Mouse (Mus musculus) small intestine, adult 2 months (tissue): ENCODE results near the gene Fth1. TPM values are rescaled to one million over a fixed set of nuclear protein-coding genes. Genes with fewer than 3 reads are reported as not detected.

ENCODE experiments used
- H3K27ac ChIP-seq: fragments of 200-500 bp; 2 replicates; pipeline ENCODE4 v1.5.1; 2012; ENCODE audit warnings: low read depth, low read length, control low read depth, inconsistent platforms; ENCODE audit not compliant: insufficient read depth
- H3K27me3 ChIP-seq: fragments of 200-500 bp; 2 replicates; pipeline ENCODE4 v1.6.1; 2012; ENCODE audit warnings: mild to moderate bottlenecking, moderate library complexity, low read length, inconsistent platforms; ENCODE audit not compliant: control insufficient read depth, insufficient read depth
- H3K36me3 ChIP-seq: fragments of 200-500 bp; 2 replicates; pipeline ENCODE4 v1.6.1; 2012; ENCODE audit warnings: mild to moderate bottlenecking, low read length, control low read depth, inconsistent platforms; ENCODE audit not compliant: control insufficient read depth, insufficient read depth
- H3K4me1 ChIP-seq: fragments of 200-500 bp; 2 replicates; pipeline ENCODE4 v1.6.1; 2012; ENCODE audit warnings: low read length, inconsistent platforms, mixed read lengths; ENCODE audit not compliant: control insufficient read depth, insufficient read depth, insufficient read length
- H3K4me3 ChIP-seq: fragments of 200-500 bp; 2 replicates; pipeline ENCODE4 v1.5.1; 2012; ENCODE audit warnings: low read depth, mild to moderate bottlenecking, control low read depth, inconsistent platforms, low read length, moderate library complexity
- CTCF ChIP-seq: fragments of 200-500 bp; IDR thresholded peaks from 2 replicates; pipeline ENCODE4 v1.5.1; 2012; ENCODE audit warnings: low read depth, mild to moderate bottlenecking, control low read depth, inconsistent platforms, low read length, moderate library complexity, mixed read lengths; ENCODE audit not compliant: insufficient replicate concordance, insufficient read length; ENCODE audit errors: extremely low read depth
- POLR2A ChIP-seq: fragments of 200-500 bp; IDR thresholded peaks from 2 replicates; pipeline ENCODE4 v1.6.1; 2012; ENCODE audit warnings: low read depth, mild to moderate bottlenecking, control low read depth, inconsistent platforms, low read length, moderate library complexity
- WGBS: fragments of 180-500 bp; shearing (Covaris S2); methylation state at CpG from one replicate; pipeline ENCODE4 v1.1.7; 2018; 5-methylcytosine and 5-hydroxymethylcytosine counted together
- polyA plus RNA-seq: library from polyadenylated mRNA; depleted of rRNA; stranded (reverse); fragments of >200 nt; gene quantifications from 2 replicates; pipeline ENCODE4 v1.2.3, GENCODE M21; 2012

The Fth1 gene
- polyA plus RNA-seq, 1 experiment: 9,432 TPM

GRCm38 (mm10) chr19:9981621-9982020 is 1.2 kb downstream of the Fth1 start:
- no peak for TF ChIP-seq POLR2A
- no peak for TF ChIP-seq CTCF
- Histone ChIP-seq H3K27ac (peak overlapping the region; percentile 96), H3K4me1 (peaks cover 23% of the 10 kb centered on the region), H3K36me3 (peaks cover 22% of the 10 kb centered on the region), H3K27me3 (no peaks in the 10 kb centered on the region), H3K4me3 (no peak overlapping the region; the same call in 1 of the 2 replicates)
- 33% methylated on average over 4 of the region's 4 CpGs for WGBS

GRCm38 (mm10) chr19:9982151-9982851 is 1.9 kb downstream of the Fth1 start:
- H3K36me3 ChIP-seq: peaks cover 22% of the 10 kb centered on the region
- under 1% methylated on average over 58 of the region's 59 CpGs for WGBS
- TF ChIP-seq CTCF (no peak; the same call in 1 of the 2 replicates), POLR2A (peak; percentile 98)
- no peaks in the 10 kb centered on the region for H3K27me3 ChIP-seq
- H3K4me3 ChIP-seq: peak overlapping the region; percentile 89
- peak overlapping the region; percentile 100 for H3K27ac ChIP-seq
- H3K4me1 ChIP-seq: peaks cover 23% of the 10 kb centered on the region

DNA sequence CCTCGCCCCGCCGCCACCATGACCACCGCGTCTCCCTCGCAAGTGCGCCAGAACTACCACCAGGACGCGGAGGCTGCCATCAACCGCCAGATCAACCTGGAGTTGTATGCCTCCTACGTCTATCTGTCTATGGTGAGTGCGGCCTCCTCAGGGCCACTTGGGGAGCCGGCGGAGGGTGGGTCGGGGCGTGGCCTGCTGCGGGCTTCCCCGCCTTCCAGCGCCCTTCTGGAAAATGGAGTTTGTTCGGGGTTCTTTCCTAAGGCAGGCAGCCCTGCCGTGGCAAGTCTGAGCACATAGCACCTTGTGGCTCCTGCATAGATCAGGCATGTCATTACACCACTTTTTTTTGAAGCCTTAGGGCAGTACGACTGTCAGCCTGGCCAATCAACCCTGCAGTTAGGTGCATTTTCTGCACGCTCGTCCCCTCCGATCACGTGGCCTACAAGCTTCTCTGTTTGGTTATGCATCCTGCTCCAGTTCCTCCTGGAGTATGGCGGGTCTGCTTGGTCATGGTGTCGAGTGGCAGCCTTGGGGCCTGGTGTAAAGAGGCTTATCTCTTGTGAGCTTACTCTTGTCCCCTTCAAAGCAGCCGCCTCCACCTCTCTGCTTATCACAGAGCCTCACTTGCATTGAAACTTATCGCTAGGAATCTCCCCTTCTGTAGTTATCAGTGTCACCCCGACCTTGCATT is 2.6 kb downstream of the Fth1 start:
- Histone ChIP-seq H3K36me3 (peaks cover 22% of the 10 kb centered on the region), H3K4me1 (peaks cover 20% of the 10 kb centered on the region; the same call in 1 of the 2 replicates), H3K4me3 (peak overlapping the region; percentile 89), H3K27me3 (no peaks in the 10 kb centered on the region), H3K27ac (peak overlapping the region; percentile 100)
- TF ChIP-seq CTCF: no peak; the same call in 1 of the 2 replicates
- no peak for TF ChIP-seq POLR2A
- WGBS: 1% methylated on average over 31 of the region's 31 CpGs

DNA sequence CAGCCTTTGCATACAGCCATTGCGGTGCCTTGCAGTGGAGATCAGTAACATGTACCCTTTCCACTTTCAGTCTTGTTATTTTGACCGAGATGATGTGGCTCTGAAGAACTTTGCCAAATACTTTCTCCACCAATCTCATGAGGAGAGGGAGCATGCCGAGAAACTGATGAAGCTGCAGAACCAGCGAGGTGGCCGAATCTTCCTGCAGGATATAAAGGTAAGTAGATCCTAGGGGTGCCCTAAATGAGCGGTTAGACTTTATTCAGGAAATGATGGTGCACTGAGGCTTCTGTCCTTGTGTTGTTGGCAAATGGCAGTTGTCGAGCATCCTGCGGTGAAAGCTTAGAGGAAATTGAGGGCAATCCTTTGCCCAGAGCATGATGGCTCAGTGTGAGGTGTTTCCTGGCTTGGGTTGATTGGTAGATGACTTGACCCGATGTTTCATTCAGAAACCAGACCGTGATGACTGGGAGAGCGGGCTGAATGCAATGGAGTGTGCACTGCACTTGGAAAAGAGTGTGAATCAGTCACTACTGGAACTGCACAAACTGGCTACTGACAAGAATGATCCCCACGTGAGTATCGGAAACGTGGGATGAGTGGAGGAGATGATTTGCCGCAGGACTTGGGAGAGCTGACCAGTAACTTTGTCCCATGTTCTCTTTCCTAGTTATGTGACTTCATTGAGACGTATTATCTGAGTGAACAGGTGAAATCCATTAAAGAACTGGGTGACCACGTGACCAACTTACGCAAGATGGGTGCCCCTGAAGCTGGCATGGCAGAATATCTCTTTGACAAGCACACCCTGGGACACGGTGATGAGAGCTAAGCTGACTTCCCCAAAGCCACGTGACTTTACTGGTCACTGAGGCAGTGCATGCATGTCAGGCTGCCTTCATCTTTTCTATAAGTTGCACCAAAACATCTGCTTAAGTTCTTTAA is 4.0 kb downstream of the Fth1 start:
- TF ChIP-seq CTCF: no peak
- no peak for TF ChIP-seq POLR2A
- WGBS: 47% methylated on average over 20 of the region's 20 CpGs
- Histone ChIP-seq H3K4me3 (peak overlapping the region; percentile 53), H3K27ac (peak overlapping the region; percentile 17; the same call in 1 of the 2 replicates), H3K4me1 (peaks cover 15% of the 10 kb centered on the region), H3K36me3 (peaks cover 22% of the 10 kb centered on the region), H3K27me3 (no peaks in the 10 kb centered on the region)

GRCm38 (mm10) chr19:9985190-9985899 is 4.9 kb downstream of the Fth1 start:
- peaks cover 22% of the 10 kb centered on the region for H3K36me3 ChIP-seq
- 76% methylated on average over 6 of the region's 6 CpGs for WGBS

DNA sequence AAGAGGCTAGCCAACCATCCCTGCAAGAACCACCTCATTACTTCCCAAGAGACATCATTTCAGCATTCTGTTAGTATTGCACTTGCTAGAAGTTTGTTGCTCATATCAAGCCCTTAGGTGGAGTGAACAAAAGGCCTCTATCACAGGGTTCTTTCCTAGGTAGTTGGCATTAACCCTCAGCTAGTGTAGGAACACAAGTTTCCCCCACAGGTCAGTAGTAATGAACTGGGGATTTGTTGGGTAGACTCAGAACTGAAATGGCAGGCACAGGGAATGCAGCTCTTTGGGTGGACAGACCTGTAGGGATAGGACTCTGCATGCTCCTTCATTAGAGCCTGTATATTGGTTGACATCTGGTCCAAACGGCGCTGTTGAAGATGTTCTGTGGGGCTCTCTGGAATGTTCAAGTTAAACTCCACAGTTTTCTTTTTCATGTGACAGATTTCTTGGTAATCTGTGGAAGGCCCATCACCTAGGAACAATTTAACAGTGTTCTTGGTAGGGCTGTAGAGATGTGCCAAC is 5.6 kb downstream of the Fth1 start:
- no peak overlapping the region for H3K4me3 ChIP-seq
- H3K4me1 ChIP-seq: peaks cover 15% of the 10 kb centered on the region
- no peaks in the 10 kb centered on the region for H3K27me3 ChIP-seq
- 75% methylated on average over 2 of the region's 2 CpGs for WGBS
- peaks cover 22% of the 10 kb centered on the region for H3K36me3 ChIP-seq
- TF ChIP-seq CTCF: no peak
- TF ChIP-seq POLR2A: no peak
- H3K27ac ChIP-seq: no peak overlapping the region

More at GRCm38 (mm10) chr19:9985190-9985899, 4.9 kb downstream of the Fth1 start:
- Histone ChIP-seq H3K4me1 (peaks cover 16% of the 10 kb centered on the region), H3K27me3 (no peaks in the 10 kb centered on the region), H3K4me3 (no peak overlapping the region; the same call in 1 of the 2 replicates), H3K27ac (peak overlapping the region; percentile 7; the same call in 1 of the 2 replicates)
- no peak for TF ChIP-seq CTCF
- no peak for TF ChIP-seq POLR2A
